Mouse (Mus musculus) stomach, postnatal 0 days (tissue): Measurements from ENCODE around the gene Pole2. TPM values are rescaled to one million over a fixed set of nuclear protein-coding genes. Genes with fewer than 3 reads are reported as not detected.

Experiments
- ATAC-seq: fragments of 200-750 bp; cut with Nextera tagmentation; 2 replicates; pipeline ENCODE4 v1.8.0; 2017; ENCODE audit not compliant: low FRiP score, low TSS enrichment
- DNase-seq: peaks from one replicate; pipeline ENCODE4 v3.0.0-alpha.2; 2016; ENCODE audit warnings: low spot score
- H3K27ac ChIP-seq: fragments of 300-500 bp; sonication (generic); replicated peaks from 2 replicates; pipeline ENCODE4 v1.5.1; 2014; ENCODE audit warnings: mild to moderate bottlenecking, control low read depth
- H3K27me3 ChIP-seq: fragments of 300-500 bp; sonication (generic); 2 replicates; pipeline ENCODE4 v1.6.1; 2014; ENCODE audit warnings: low read length; ENCODE audit not compliant: control insufficient read depth, insufficient read depth
- H3K36me3 ChIP-seq: fragments of 300-500 bp; sonication (generic); 2 replicates; pipeline ENCODE4 v1.6.1; 2014; ENCODE audit warnings: low read length, mixed read lengths; ENCODE audit not compliant: control insufficient read depth, insufficient read depth
- H3K4me1 ChIP-seq: fragments of 300-500 bp; sonication (generic); replicated peaks from 2 replicates; pipeline ENCODE4 v1.6.1; 2014; ENCODE audit warnings: antibody characterized with exemption; ENCODE audit not compliant: control insufficient read depth, insufficient read depth
- H3K4me2 ChIP-seq: fragments of 300-500 bp; sonication (generic); replicated peaks from 2 replicates; pipeline ENCODE4 v1.6.1; 2014; ENCODE audit warnings: low read depth, mild to moderate bottlenecking, control low read depth, moderate library complexity
- H3K4me3 ChIP-seq: fragments of 300-500 bp; sonication (generic); 2 replicates; pipeline ENCODE4 v1.5.1; 2014; ENCODE audit warnings: low read depth, low read length, control low read depth
- H3K9ac ChIP-seq: fragments of 300-500 bp; sonication (generic); 2 replicates; pipeline ENCODE4 v1.6.1; 2014; ENCODE audit warnings: mild to moderate bottlenecking, low read length, control low read depth, mixed read lengths
- H3K9me3 ChIP-seq: fragments of 300-500 bp; sonication (generic); 2 replicates; pipeline ENCODE4 v1.6.1; 2016; ENCODE audit warnings: low read length; ENCODE audit not compliant: control insufficient read depth
- CTCF ChIP-seq: IDR thresholded peaks from 2 replicates; pipeline ENCODE4 v1.5.1; 2016; ENCODE audit warnings: antibody characterized with exemption, low read depth, mild to moderate bottlenecking, moderate library complexity
- EP300 ChIP-seq: optimal IDR thresholded peaks from 2 replicates; pipeline ENCODE3; 2016; ENCODE audit warnings: antibody characterized with exemption
- WGBS: fragments of 180-500 bp; shearing (Covaris S2); extraction: QIAGEN DNeasy Blood & Tissue Kit; methylation state at CpG from one replicate; pipeline ENCODE4 v1.1.7; 2014; 5-methylcytosine and 5-hydroxymethylcytosine counted together
- polyA plus RNA-seq: library from polyadenylated mRNA; unstranded; fragments of >200 nt; fragmentation: Nextera tagmentation; extraction: Ambion mirVana; gene quantifications from 2 replicates; pipeline ENCODE4 v1.2.1, GENCODE M21; 2015

Gene Pole2
- polyA plus RNA-seq, 1 experiment from 2014 or later, result 9.0 TPM

DNA sequence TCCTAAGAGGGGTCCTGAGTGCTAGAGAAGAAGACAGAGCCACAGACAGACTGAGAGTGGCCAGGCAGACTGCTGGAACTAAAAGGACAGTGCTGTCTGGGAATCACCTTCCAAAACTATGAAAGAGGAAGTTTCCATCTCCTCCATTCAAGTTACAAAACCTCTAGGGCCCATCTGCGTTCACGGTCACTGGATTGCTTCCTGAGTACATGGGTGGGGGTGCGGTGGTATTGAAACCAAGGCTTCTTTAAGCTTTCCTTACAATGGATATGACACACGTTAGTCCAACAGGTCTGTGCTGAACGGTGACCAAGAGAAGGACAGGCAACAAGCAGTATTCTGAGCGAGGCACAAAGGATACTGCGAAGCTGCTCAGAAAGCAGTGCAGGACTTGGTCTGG lies 13.6 kb downstream of the Pole2 start:
- Histone ChIP-seq H3K4me2 (no peak overlapping the region), H3K36me3 (0 out of 2 replicates have a peak, but pooled peaks cover 2% of the 10 kb centered on the region), H3K9me3 (no peaks in the 10 kb centered on the region), H3K27me3 (no peaks in the 10 kb centered on the region), H3K4me3 (no peak overlapping the region), H3K4me1 (no peaks in the 10 kb centered on the region), H3K27ac (0 out of 2 replicates have a peak overlapping the region, but pooled peaks have one; percentile 35), H3K9ac (no peak overlapping the region)
- DNase-seq (no peak), ATAC-seq (no peak)
- TF ChIP-seq EP300 (no peak), CTCF (no peak)
- WGBS, result 90% methylated on average over 7 of the region's 7 CpGs

DNA sequence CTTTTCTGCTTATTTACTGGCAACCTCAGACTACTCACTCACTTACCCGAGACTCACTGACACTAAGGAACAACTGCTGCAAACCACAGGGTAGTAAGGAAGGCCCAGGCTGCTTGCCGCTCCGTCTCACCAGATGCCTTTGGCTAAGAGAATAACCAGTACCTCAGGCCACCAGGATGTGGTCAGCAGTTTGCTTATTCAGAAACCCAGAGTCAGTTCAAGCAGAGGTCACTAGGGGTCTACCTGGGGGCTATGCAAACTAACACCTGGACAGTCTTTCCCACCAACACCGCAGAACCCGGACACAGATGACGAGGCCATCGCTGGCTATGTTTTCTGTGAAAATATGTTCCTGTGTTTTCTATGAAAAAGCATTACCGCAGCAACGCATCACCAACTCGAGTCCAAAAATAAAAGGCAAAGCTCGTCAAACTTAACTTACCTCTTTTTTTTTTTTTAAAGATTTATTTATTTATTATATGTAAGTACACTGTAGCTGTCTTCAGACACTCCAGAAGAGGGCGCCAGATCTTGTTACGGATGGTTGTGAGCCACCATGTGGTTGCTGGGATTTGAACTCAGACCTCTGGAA lies 14.7 kb downstream of the Pole2 start:
- no peak for DNase-seq
- Histone ChIP-seq H3K27me3 (no peaks in the 10 kb centered on the region), H3K4me1 (no peaks in the 10 kb centered on the region), H3K4me3 (no peak overlapping the region), H3K36me3 (0 out of 2 replicates have a peak, but pooled peaks cover 4% of the 10 kb centered on the region), H3K4me2 (no peak overlapping the region), H3K9me3 (no peaks in the 10 kb centered on the region), H3K27ac (no peak overlapping the region), H3K9ac (no peak overlapping the region)
- TF ChIP-seq EP300 (no peak), CTCF (no peak)
- WGBS, result 89% methylated on average over 13 of the region's 13 CpGs
- ATAC-seq, result no peak

DNA sequence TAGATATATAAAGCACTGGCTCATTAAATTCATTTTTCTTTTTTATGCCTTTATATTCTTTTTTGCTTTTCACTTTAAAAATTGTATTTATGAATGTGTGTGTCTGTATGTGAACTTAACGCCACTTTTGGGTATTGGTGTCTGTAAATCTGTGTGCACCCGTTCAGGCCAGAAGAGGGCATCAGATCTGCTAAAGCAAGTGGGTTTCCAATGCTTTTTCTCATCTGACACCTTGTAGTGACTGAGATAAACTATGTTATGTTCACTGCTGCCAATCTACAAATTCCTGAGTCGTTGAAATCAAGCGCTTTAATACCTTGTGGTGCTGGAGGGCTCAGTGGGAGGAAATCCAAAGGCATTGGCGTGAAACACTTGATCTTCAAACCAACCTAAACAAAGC lies 16.9 kb downstream of the Pole2 start:
- no peak overlapping the region for H3K27ac ChIP-seq
- no peak for DNase-seq
- H3K4me1 ChIP-seq, result no peaks in the 10 kb centered on the region
- H3K4me3 ChIP-seq, result no peak overlapping the region
- 71% methylated on average over 5 of the region's 5 CpGs for WGBS
- no peaks in the 10 kb centered on the region for H3K27me3 ChIP-seq
- H3K9ac ChIP-seq, result no peak overlapping the region
- ATAC-seq, result no peak
- TF ChIP-seq EP300 (no peak), CTCF (peak; percentile 71)
- no peak overlapping the region for H3K4me2 ChIP-seq
- H3K36me3 ChIP-seq, result 0 out of 2 replicates have a peak, but pooled peaks cover 4% of the 10 kb centered on the region
- H3K9me3 ChIP-seq, result no peaks in the 10 kb centered on the region

DNA sequence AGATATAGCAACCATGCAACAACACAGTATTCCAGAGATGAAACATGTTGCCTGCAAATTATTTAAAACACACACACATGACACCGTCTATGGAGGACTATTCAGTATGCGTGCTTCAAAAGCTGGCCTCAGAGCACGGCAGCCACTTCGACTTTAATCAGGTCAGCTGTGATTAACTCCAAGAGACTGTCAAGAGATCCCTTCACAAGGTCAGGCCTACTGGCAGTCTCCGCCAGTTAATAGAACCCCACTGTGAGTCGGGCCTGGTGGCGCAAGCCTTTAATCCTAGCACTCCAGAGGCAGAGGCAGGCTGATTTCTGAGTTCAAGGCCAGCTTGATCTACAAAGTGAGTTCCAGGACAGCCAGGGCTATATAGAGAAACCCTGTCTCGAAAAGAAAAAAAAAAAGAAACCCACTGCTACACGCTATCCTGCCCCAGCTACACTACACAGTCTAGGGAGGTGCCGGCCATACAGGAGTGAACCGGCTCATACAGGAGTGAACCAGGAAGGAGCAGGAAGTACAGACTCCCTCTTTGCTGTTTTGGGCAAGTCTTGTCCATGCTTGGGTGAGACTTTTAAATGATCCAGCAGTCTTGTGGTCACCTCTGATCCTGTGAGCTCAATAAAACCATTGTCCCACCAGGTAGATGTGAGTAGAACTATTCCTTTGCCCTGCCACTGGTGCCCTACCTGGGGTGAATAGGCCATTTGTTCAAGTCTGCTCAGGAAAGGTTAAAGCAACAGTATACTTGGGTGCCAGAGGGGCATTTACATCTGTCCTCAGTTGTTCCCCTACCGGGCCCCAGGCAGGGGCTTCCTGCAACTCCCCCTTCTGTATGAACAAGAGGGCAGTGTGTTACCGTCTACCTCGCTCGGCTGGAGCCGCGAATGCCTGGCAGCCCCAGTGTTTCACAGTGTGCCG lies 17.7 kb downstream of the Pole2 start:
- no peak overlapping the region for H3K9ac ChIP-seq
- no peak overlapping the region for H3K27ac ChIP-seq
- no peak for ATAC-seq
- 91% methylated on average over 18 of the region's 18 CpGs for WGBS
- H3K4me2 ChIP-seq, result no peak overlapping the region
- H3K9me3 ChIP-seq, result no peaks in the 10 kb centered on the region
- no peak for DNase-seq
- 0 out of 2 replicates have a peak, but pooled peaks cover 4% of the 10 kb centered on the region for H3K36me3 ChIP-seq
- no peaks in the 10 kb centered on the region for H3K4me1 ChIP-seq
- no peak overlapping the region for H3K4me3 ChIP-seq
- no peaks in the 10 kb centered on the region for H3K27me3 ChIP-seq
- TF ChIP-seq CTCF (no peak), EP300 (no peak)

DNA sequence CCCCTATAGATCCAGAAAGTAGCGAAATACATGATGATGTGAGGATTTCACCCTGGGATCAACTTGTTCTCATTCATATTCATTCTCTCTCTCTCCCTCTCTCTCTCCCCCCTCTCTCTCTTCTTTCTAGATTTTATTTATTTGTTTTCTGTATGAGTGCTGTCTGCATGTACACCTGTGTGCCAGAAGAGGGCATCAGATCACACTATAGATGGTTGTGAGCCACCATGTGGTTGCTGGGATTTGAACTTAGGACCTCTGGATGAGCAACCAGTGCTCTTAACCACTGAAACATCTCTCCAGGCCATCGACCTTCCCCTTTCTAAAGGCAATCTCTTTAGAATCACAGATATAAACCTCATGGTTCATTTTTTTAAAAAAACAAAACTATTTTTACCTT lies 19.5 kb downstream of the Pole2 start:
- H3K36me3 ChIP-seq, result 0 out of 2 replicates have a peak, but pooled peaks cover 4% of the 10 kb centered on the region
- no peaks in the 10 kb centered on the region for H3K9me3 ChIP-seq
- TF ChIP-seq EP300 (no peak), CTCF (peak; percentile 50)
- no peak overlapping the region for H3K4me3 ChIP-seq
- H3K9ac ChIP-seq, result no peak overlapping the region
- no peak for ATAC-seq
- no peaks in the 10 kb centered on the region for H3K4me1 ChIP-seq
- no peaks in the 10 kb centered on the region for H3K27me3 ChIP-seq
- H3K27ac ChIP-seq, result no peak overlapping the region
- H3K4me2 ChIP-seq, result no peak overlapping the region
- DNase-seq, result no peak
- 93% methylated on average over 2 of the region's 2 CpGs for WGBS

DNA sequence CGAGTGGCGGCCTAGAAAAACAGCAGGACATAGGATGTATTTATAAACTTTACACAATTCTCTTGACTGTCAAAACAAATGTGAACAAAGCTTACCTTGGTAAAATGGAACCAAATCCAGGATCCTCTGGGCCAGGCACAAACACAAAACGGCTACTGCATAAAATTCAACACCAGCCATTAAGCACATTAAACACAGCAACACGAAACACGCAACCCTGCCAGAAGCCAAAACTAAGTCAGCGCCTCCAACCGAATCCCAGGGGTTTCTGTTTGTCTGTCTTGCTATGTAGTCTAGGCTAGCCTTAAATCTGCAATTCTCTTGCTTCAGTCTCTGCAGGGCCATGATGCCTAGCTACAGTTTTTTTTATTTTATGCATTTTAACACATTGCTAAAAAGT lies 20.1 kb downstream of the Pole2 start:
- H3K9me3 ChIP-seq, result no peaks in the 10 kb centered on the region
- ATAC-seq (no peak), DNase-seq (no peak)
- H3K4me2 ChIP-seq, result no peak overlapping the region
- H3K9ac ChIP-seq, result no peak overlapping the region
- H3K36me3 ChIP-seq, result 0 out of 2 replicates have a peak, but pooled peaks cover 4% of the 10 kb centered on the region
- no peak overlapping the region for H3K4me3 ChIP-seq
- no peak for TF ChIP-seq EP300
- TF ChIP-seq CTCF, result no peak
- WGBS, result 95% methylated on average over 7 of the region's 7 CpGs
- H3K4me1 ChIP-seq, result no peaks in the 10 kb centered on the region
- H3K27ac ChIP-seq, result no peak overlapping the region
- H3K27me3 ChIP-seq, result no peaks in the 10 kb centered on the region
